Mouse (Mus musculus) heart, postnatal 0 days (tissue): ENCODE measurements around the gene Pear1. TPM values are rescaled to one million over a fixed set of nuclear protein-coding genes. Genes with fewer than 3 reads are reported as not detected.
"Not testable (repeated sequence)": the region's sequence is repeated elsewhere in the genome, so short reads cannot be mapped to it uniquely, and the experiment has no call there.

Source experiments
- ATAC-seq: fragments of 200-750 bp; cut with Nextera tagmentation; 2 replicates; pipeline ENCODE4 v1.8.0; 2017; ENCODE audit warnings: low read depth, moderate number of reproducible peaks, moderate library complexity; ENCODE audit not compliant: insufficient read depth
- DNase-seq: peaks from one replicate; pipeline ENCODE4 v3.0.0-alpha.2; 2016; ENCODE audit warnings: low spot score
- H3K27ac ChIP-seq: fragments of 300-500 bp; sonication (generic); 2 replicates; pipeline ENCODE4 v1.5.1; 2014; ENCODE audit warnings: low read depth, mild to moderate bottlenecking
- H3K27me3 ChIP-seq: fragments of 300-500 bp; sonication (generic); 2 replicates; pipeline ENCODE4 v1.6.1; 2014; ENCODE audit warnings: low read length, mixed read lengths; ENCODE audit not compliant: control insufficient read depth, insufficient read depth
- H3K36me3 ChIP-seq: fragments of 300-500 bp; sonication (generic); replicated peaks from 2 replicates; pipeline ENCODE4 v1.6.1; 2014; ENCODE audit warnings: low read length, mixed read lengths; ENCODE audit not compliant: control insufficient read depth, insufficient read depth
- H3K4me1 ChIP-seq: fragments of 300-500 bp; sonication (generic); 2 replicates; pipeline ENCODE4 v1.6.1; 2014; ENCODE audit warnings: antibody characterized with exemption; ENCODE audit not compliant: control insufficient read depth, insufficient read depth
- H3K4me2 ChIP-seq: fragments of 300-500 bp; sonication (generic); 2 replicates; pipeline ENCODE4 v1.6.1; 2014; ENCODE audit warnings: low read depth, mild to moderate bottlenecking, low read length, moderate library complexity
- H3K4me3 ChIP-seq: fragments of 300-500 bp; sonication (generic); 2 replicates; pipeline ENCODE4 v1.5.1; 2014; ENCODE audit warnings: low read depth, low read length
- H3K9ac ChIP-seq: fragments of 300-500 bp; sonication (generic); replicated peaks from 2 replicates; pipeline ENCODE4 v1.6.1; 2014; ENCODE audit warnings: low read depth, low read length, mixed read lengths
- H3K9me3 ChIP-seq: fragments of 300-500 bp; sonication (generic); replicated peaks from 2 replicates; pipeline ENCODE4 v1.6.1; 2016; ENCODE audit warnings: low read length; ENCODE audit not compliant: control insufficient read depth
- CTCF ChIP-seq: IDR thresholded peaks from 2 replicates; pipeline ENCODE4 v1.5.1; 2016; ENCODE audit warnings: antibody characterized with exemption, control low read depth, low read depth
- EP300 ChIP-seq: IDR thresholded peaks from 2 replicates; pipeline ENCODE4 v1.6.1; 2016; ENCODE audit warnings: antibody characterized with exemption, low read depth
- WGBS: fragments of 180-500 bp; shearing (Covaris S2); extraction: QIAGEN DNeasy Blood & Tissue Kit; methylation state at CpG from one replicate; pipeline ENCODE4 v1.1.7; 2014; 5-methylcytosine and 5-hydroxymethylcytosine counted together
- polyA plus RNA-seq: library from polyadenylated mRNA; unstranded; fragments of >200 nt; fragmentation: Nextera tagmentation; extraction: Ambion mirVana; gene quantifications from 2 replicates; pipeline ENCODE4 v1.2.1, GENCODE M21; 2015
- total RNA-seq: library from RNA; depleted of rRNA; stranded (reverse); fragments of >200 nt; gene quantifications from 2 replicates; pipeline ENCODE4 v1.2.3, GENCODE M21; 2014; ENCODE audit warnings: low replicate concordance; rRNA removed

The Pear1 gene
- total RNA-seq (42.7 and 69.9 TPM in 2 replicates), polyA plus RNA-seq (10.3 and 10.8 TPM in 2 replicates)

DNA sequence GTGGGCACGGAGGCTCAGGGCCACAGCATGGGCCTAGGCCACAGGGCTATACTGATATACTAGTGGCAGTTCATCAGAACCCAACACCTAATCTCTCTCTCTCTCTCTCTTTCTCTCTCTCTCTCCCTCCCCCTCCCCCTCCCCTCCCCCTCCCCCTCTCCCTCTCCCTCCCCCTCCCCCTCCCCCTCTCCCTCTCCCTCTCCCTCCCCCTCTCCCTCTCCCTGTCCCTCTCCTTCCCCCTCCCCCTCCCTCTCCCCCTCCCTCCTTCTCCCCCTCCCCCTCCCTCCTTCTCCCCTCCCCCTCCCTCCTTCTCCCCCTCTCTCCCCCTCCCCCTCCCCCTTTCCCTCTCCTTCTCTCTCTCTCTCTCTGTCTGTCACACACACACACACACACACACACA is at the start of gene Pear1:
Gene Pear1, minus strand, starts transcription at position 101 of the 400 bp plus-strand sequence.
- 85% methylated on average over 1 of the region's 1 CpGs for WGBS
- H3K27ac ChIP-seq, H3K4me1 ChIP-seq, H3K4me2 ChIP-seq, H3K36me3 ChIP-seq, H3K4me3 ChIP-seq, H3K27me3 ChIP-seq, H3K9ac ChIP-seq, H3K9me3 ChIP-seq, DNase-seq, ATAC-seq: not testable (repeated sequence)

DNA sequence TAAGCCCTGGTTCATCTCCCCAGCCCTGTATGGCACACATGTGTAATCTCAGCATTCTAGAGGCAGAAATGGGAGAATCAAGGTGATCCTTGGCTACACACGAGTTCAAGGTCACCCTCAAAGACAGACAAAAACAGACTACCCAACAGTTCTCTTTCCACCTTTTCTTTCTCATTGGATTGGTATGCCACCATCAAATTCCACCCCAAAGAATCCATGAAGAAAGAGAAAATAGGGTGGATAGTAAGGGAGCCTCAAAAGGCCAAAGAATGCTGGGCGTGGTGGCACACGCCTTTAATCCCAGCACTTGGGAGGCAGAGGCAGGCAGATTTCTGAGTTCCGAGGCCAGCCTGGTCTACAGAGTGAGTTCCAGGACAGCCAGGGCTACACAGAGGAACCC is 40.0 kb upstream of the Pear1 start:
- H3K27ac ChIP-seq, H3K27me3 ChIP-seq, H3K4me1 ChIP-seq, DNase-seq, ATAC-seq, H3K4me3 ChIP-seq, H3K4me2 ChIP-seq, H3K9me3 ChIP-seq, H3K9ac ChIP-seq: not testable (repeated sequence)
- 87% methylated on average over 4 of the region's 4 CpGs for WGBS
- peaks cover 80% of the 10 kb centered on the region for H3K36me3 ChIP-seq

DNA sequence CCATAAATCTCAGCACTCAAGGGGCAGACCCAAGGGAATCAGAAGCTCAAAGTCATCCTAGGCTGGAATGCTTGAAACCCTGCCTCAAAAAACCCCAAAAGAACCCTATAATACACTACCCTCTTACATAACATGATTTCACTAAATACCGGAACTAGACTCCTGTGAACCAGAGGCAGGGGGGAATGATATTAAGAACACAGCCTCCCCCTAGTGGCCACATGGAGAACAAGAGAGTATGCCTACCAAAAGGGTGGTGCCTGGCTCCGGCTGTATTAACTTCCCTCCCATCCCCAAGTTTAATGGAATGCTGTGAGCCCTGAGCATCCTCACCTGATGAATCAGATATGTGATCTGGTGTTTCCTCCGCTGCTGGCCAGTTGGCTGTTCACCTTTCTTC is 35.7 kb upstream of the Pear1 start:
- 23% methylated on average over 3 of the region's 3 CpGs for WGBS
- Histone ChIP-seq H3K9ac (no peak overlapping the region), H3K4me3 (no peak overlapping the region), H3K4me1 (no peaks in the 10 kb centered on the region), H3K27me3 (no peaks in the 10 kb centered on the region), H3K4me2 (no peak overlapping the region), H3K27ac (no peak overlapping the region), H3K9me3 (no peaks in the 10 kb centered on the region), H3K36me3 (peaks cover 55% of the 10 kb centered on the region)
- TF ChIP-seq CTCF (peak; percentile 83), EP300 (no peak)
- ATAC-seq, result peak; percentile 27; the same call in 1 of the 2 replicates
- peak; percentile 69 for DNase-seq

DNA sequence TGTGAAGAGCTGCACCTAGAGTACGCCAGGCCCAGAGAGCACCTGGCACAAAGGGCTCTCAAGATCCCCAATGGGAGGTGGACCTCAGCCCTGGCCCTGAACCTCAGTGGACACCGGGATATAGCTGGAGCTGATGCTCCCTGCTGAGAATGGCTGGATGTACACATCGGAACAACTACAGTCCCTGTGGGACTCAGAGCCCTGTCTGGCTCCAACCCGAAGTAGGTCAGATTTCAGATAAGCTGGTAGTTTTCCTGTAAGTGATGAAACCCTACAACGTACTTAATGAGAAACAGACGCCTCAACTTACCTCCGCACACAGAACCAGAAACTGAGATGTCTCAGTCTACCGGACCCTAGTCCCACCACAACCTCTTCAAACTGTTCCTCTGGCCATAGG is 33.6 kb upstream of the Pear1 start:
- Histone ChIP-seq H3K27me3 (no peaks in the 10 kb centered on the region), H3K9me3 (no peaks in the 10 kb centered on the region), H3K9ac (no peak overlapping the region), H3K27ac (no peak overlapping the region), H3K4me1 (no peaks in the 10 kb centered on the region), H3K4me2 (no peak overlapping the region), H3K4me3 (no peak overlapping the region), H3K36me3 (peaks cover 41% of the 10 kb centered on the region)
- 75% methylated on average over 8 of the region's 8 CpGs for WGBS
- DNase-seq (no peak), ATAC-seq (no peak)
- TF ChIP-seq EP300 (no peak), CTCF (no peak)

DNA sequence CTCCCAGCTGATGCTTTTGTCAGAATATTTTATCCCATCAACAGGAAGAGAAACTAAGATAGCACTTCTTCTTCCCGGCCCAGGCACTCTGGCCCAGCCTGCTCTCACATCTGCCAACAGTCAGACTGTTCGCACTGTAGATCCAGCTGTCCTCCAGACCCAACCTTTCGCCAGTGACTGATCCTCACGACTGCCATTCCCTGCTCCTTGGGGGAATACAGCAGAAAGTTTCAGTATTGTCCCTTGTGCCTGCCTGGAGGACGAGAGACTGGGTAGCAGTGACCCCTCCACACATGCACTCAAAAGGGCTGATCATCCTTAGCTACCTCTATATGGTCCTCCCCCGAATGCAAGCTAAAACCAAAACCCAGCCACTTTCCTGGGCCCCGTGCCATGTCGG is 31.8 kb upstream of the Pear1 start:
- no peak for DNase-seq
- peaks cover 26% of the 10 kb centered on the region for H3K36me3 ChIP-seq
- no peaks in the 10 kb centered on the region for H3K27me3 ChIP-seq
- H3K9ac ChIP-seq, result no peak overlapping the region
- TF ChIP-seq CTCF (no peak), EP300 (no peak)
- no peaks in the 10 kb centered on the region for H3K4me1 ChIP-seq
- no peak overlapping the region for H3K4me2 ChIP-seq
- 74% methylated on average over 8 of the region's 8 CpGs for WGBS
- ATAC-seq, result no peak
- H3K27ac ChIP-seq, result no peak overlapping the region
- no peak overlapping the region for H3K4me3 ChIP-seq
- no peaks in the 10 kb centered on the region for H3K9me3 ChIP-seq

DNA sequence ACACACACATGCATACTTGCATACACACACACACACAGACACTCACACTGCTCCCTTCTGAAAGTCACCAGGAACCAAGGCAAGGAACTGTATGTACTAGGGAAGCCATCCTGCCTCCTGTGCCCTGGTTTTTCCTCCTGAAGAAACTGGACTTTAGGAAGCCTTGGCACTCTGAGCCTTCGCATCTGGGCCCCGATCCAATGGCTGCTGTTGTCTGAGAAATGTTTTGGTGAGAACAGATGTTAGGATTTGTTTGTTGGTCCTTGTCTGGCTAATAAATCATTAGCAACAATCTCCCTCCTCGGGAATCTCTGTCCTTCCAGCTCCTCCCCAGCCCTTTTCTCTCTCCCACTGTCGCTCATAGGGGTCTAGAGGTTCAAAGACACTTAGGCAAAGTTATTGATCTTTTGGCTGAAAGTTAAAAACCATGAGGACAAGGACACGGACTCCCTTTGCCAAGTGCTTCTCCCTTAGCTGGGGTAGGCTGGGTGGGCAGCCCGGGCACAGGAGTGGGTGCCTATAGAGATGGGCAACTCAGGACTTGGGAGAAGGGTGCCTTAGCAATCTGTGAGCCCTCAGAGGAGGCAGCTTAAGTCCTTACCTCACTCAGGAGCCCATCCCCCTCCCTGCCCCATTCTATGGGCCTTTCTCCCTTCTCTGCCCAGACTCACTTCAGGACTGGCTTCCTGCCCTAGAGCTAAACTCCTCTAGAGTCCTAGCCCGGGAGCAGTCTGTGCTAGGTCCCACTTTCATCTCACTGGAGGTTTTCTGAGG is 30.9 kb upstream of the Pear1 start:
- ATAC-seq (no peak), DNase-seq (no peak)
- H3K4me3 ChIP-seq, result no peak overlapping the region
- no peaks in the 10 kb centered on the region for H3K4me1 ChIP-seq
- H3K36me3 ChIP-seq, result peaks cover 23% of the 10 kb centered on the region
- H3K9me3 ChIP-seq, result no peaks in the 10 kb centered on the region
- no peak overlapping the region for H3K4me2 ChIP-seq
- TF ChIP-seq CTCF (no peak), EP300 (no peak)
- H3K9ac ChIP-seq, result no peak overlapping the region
- 57% methylated on average over 7 of the region's 7 CpGs for WGBS
- H3K27me3 ChIP-seq, result no peaks in the 10 kb centered on the region
- H3K27ac ChIP-seq, result peak overlapping the region; percentile 20; the same call in 1 of the 2 replicates
